Mouse (Mus musculus) NIH3T3 (cell line): ENCODE data around the gene Apoa4.

ENCODE experiments used
- DNase-seq: peaks from one replicate; pipeline ENCODE4 v3.0.0-alpha.2; 2012; ENCODE audit warnings: low read depth

The Apoa4 gene

DNA sequence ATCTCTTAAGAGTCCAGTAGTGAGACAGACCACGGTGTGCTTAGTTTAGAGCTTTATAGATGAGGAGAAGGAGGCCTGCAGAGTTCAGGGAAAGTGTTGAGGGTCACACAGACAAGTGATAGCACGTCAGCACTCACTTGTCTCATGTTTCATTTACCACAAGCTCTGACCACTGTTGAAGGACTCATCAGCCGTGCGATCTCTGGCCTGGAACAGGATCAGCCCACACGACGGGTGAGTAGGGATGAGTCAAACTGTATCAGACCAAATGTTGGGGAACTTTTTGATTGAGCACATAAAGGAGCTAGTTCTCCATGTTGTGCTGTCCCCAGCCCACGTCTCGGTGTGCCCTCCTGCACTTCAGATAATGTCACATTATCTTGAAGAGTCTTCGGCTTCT, 34.0 kb downstream of the Apoa4 start:
- DNase-seq = peak; percentile 30

DNA sequence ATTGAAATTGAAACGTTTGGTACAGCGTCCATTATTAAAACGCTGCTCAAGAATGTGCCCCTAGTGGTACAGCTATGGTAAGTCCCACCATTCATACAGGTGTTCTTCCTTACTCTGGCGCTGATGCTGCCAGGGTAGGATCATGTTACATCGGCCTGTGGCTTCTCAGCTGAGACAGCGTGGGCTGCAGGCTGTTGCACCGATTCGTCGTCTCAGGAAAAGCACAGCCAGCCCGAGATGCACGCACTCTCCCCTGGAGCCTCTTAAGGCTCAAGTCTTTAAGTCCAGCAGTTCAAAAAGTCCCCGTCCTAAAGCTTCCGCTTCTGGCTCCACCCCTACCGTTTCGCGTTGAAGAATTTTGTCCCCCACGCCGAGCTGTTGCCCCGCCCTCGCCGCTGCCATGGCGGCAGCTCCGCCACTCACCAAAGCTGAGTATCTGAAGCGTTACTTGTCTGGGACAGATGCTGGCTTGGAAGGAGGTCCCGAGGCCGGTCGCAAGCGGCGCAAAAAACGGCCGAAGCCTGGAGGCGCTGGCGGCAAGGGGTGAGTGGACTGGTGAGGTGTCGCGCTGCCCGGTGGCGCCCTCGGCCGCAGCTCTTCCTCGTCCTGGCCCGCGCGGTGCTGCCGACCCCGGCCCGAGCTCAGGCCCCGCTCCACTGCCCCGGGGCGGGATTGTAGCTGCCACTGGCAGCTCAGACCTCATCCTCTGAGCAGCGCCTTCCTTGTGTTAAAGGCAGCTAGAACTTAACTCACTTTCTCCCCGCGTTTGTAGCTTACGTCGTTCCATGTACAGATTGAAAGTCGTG, 42.3 kb downstream of the Apoa4 start, which contains the start of gene Bud13:
TSS of gene Bud13 (plus strand) at position 378 of the 806 bp plus-strand sequence.
- DNase-seq = peak; percentile 92
